Mouse (Mus musculus) mouse trophoblast stem cell (cell line): ENCODE data around the gene Slc27a2.
"Not testable (repeated sequence)": the region's sequence is repeated elsewhere in the genome, so short reads cannot be mapped to it uniquely, and the experiment has no call there.

Experiments used
- in situ Hi-C, 2 experiments: fragments of 300-500 bp; cut with MseI, MboI; formaldehyde crosslinking; loops; 2 replicates in 1 of 2; 3 replicates in 1 of 2; pipeline ENCODE4 v1.15.1; 2025

Slc27a2 gene

GRCm38 (mm10) chr2:126601918-126602600, 49.9 kb downstream of the Slc27a2 start:
- in situ Hi-C loops: no loop called here

GRCm38 (mm10) chr2:126606061-126606687, 54.0 kb downstream of the Slc27a2 start:
- in situ Hi-C loops: no loop called here

DNA sequence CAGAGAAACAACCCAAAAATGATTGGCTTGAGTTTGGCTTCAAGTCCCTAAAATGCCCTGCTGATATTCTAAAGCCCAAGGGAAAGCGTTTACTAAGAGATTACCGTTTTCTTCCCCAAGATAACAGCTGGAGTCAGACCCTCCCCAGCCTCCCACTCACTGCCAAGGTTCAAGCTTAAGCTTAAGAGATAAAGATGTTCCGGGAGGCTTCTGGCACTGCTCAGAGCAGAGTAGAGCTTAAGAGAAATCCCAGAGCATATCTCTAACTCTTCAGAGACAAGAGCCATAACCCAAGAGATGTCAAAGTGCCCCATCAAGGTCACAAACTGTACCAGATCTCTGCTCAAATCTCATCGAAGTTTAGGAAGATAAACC, 54.5 kb downstream of the Slc27a2 start:
- in situ Hi-C loops: no loop called here

- in situ Hi-C loops: no loop called here
Observed at GRCm38 (mm10) chr2:126607553-126608203, 55.5 kb downstream of the Slc27a2 start.

DNA sequence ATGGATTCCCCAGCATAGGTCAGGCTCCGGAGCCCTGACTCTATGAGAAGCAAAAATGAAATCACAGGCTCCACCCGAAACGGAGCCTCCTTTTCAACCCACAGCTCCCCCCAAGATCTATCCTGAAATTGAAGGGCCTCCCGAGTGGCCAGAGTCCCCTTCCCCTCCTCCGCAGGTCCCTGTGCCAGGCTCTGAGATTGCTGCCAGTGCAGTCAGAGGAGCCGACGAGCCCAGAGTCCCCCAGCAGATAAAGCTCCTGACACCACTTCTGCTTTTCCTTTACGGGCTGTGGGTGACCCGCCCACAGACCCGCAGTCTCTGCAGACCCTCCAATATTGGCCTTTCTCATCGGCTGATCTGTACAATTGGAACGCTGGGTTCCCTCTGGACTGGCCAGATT, 57.4 kb downstream of the Slc27a2 start:
- in situ Hi-C loops: not testable (repeated sequence)

DNA sequence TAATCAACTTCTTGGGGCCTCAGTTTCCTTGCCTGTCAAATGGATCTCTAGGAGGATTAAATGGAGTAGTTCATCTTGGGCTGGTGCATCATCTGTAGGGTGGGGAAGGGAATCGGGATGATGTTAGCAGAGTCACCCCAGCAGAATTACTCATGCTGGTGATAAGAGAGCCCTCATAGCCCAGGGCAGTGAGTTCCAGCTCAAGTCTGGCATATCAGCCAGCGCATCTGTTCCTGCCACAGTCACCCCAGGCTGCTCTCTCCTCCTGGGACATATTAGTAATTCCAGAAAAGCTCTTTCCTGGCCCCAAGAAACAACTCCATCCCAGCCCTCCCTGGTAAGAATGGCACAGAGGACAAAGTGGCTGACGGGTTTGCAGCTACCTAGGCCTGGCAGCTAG, 63.1 kb downstream of the Slc27a2 start:
- in situ Hi-C loops: no loop called here

GRCm38 (mm10) chr2:126618470-126619179, 66.4 kb downstream of the Slc27a2 start:
- in situ Hi-C loops: no loop called here

DNA sequence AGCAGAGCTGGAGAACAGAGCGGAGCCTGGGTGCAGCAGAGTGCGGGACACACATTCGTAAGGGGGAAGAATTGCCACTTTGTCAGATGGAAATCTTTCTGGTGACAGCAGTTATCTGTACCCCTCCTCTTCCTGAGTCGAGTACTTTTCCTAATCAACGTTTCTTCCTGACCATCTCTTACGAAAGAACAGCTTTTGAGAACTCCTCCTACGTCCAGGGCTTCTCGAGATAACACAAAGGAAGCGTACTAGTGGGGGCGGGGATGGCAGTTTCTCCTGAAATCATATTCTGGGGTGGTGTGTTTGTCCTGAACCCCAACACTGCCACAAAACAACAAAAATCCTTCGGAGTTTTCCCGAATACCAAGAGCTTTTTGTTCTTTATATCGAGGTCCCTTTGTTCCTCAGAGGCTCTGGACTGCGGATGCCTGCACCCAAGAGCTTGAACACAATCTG, 67.1 kb downstream of the Slc27a2 start, which contains the start of gene Hdc:
TSS of gene Hdc (minus strand) at position 51 of the 456 bp plus-strand sequence.
- in situ Hi-C loops: no loop called here

- in situ Hi-C loops: no loop called here
Observed at GRCm38 (mm10) chr2:126622455-126622854, 70.2 kb downstream of the Slc27a2 start.

GRCm38 (mm10) chr2:126623138-126623537, 70.9 kb downstream of the Slc27a2 start:
- in situ Hi-C loops: no loop called here

GRCm38 (mm10) chr2:126628455-126628995, 76.3 kb downstream of the Slc27a2 start:
- in situ Hi-C loops: no loop called here

GRCm38 (mm10) chr2:126633165-126633564, 81.0 kb downstream of the Slc27a2 start:
- in situ Hi-C loops: no loop called here

DNA sequence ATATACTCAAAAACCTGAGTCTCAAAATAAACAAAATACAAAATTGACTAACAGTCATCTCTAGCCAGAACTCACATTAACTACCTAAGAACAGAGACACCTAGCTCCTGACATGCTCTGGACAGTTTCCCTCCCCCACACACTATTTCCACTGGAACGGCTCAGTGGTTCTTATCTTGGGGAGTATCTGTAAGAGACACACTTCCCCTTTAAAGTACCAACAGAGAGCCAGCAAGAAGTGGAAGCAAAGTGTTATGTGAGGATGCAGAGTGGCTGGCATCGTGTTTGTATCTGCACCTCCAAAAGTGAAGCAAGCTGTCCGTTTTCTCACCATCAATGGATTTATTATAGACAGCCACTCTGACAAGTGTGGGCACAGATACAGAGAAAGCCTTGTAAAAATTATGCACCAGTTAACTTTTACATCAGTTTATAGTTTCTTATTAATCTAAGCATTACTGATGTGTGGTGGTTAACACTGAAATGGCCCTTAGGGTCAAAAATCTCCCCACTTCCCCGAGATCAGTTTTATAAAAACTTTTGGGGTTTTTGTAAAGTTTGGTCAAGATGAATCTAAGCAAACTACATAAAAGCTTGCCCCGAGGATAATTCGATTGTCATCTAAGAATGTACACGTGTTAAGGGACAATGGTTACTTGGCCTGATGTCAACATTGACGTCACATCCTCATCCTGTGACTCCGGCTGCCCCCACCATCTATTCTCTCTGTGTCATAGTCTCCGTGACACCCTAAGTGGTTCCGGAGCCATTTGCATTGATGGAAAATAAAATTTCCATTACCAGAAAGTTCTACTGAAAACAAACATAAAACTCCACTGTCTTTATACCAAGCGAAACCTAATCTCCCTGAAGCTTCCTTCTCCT, 84.0 kb downstream of the Slc27a2 start:
- in situ Hi-C loops: no loop called here
